Mouse (Mus musculus): ENCODE measurements around the gene Tmem35b. TPM values are rescaled to one million over a fixed set of nuclear protein-coding genes. Genes with fewer than 3 reads are reported as not detected.
A peak's percentile ranks its signal among the peaks of the same experiment; 100 is the strongest.

The Tmem35b gene
- polyA plus RNA-seq, 1 experiment, result 11.4 TPM

GRCm38 (mm10) chr4:127174900-127175278 lies 51.4 kb downstream of the Tmem35b start:
- H3K4me1 ChIP-seq (ENCODE audit: control insufficient read depth, insufficient read depth, low read length), result peaks cover 63% of the 10 kb centered on the region
- WGBS, result 40% methylated on average over 4 of the region's 4 CpGs
- TF ChIP-seq CTCF (IDR thresholded peaks at IDR 0.05; ENCODE audit: borderline replicate concordance, insufficient read depth, low read depth, low read length) (no peak), POLR2A (IDR thresholded peaks at IDR 0.05; ENCODE audit: borderline replicate concordance, insufficient read depth, low read length) (no peak)
- H3K27me3 ChIP-seq (ENCODE audit: control insufficient read depth, insufficient read depth, low read length), result no peaks in the 10 kb centered on the region
- DNase-seq, result peak; percentile 17 to 31
- H3K4me3 ChIP-seq (replicated peaks; ENCODE audit: insufficient read depth, low read depth, low read length), result no peak overlapping the region
- H3K27ac ChIP-seq (ENCODE audit: insufficient read depth, low read length), result no peak overlapping the region

GRCm38 (mm10) chr4:127177961-127178360 lies 54.5 kb downstream of the Tmem35b start:
- Histone ChIP-seq H3K27me3 (ENCODE audit: control insufficient read depth, insufficient read depth, low read length) (no peaks in the 10 kb centered on the region), H3K4me3 (replicated peaks; ENCODE audit: insufficient read depth, low read depth, low read length) (no peak overlapping the region), H3K4me1 (ENCODE audit: control insufficient read depth, insufficient read depth, low read length) (peaks cover 50% of the 10 kb centered on the region), H3K27ac (ENCODE audit: insufficient read depth, low read length) (no peak overlapping the region)
- DNase-seq, result peak in 1 of 2 experiments; percentile 10
- no peak for TF ChIP-seq POLR2A (IDR thresholded peaks at IDR 0.05; ENCODE audit: borderline replicate concordance, insufficient read depth, low read length)
- no peak for TF ChIP-seq CTCF (IDR thresholded peaks at IDR 0.05; ENCODE audit: borderline replicate concordance, insufficient read depth, low read depth, low read length)
- 70% methylated on average over 11 of the region's 11 CpGs for WGBS

GRCm38 (mm10) chr4:127178671-127179070 lies 55.2 kb downstream of the Tmem35b start:
- H3K4me1 ChIP-seq (ENCODE audit: control insufficient read depth, insufficient read depth, low read length), result peaks cover 53% of the 10 kb centered on the region
- DNase-seq, result peak; percentile 6 to 28
- H3K27me3 ChIP-seq (ENCODE audit: control insufficient read depth, insufficient read depth, low read length), result no peaks in the 10 kb centered on the region
- 40% methylated on average over 9 of the region's 9 CpGs for WGBS
- no peak overlapping the region for H3K4me3 ChIP-seq (replicated peaks; ENCODE audit: insufficient read depth, low read depth, low read length)
- no peak for TF ChIP-seq CTCF (IDR thresholded peaks at IDR 0.05; ENCODE audit: borderline replicate concordance, insufficient read depth, low read depth, low read length)
- no peak for TF ChIP-seq POLR2A (IDR thresholded peaks at IDR 0.05; ENCODE audit: borderline replicate concordance, insufficient read depth, low read length)
- H3K27ac ChIP-seq (ENCODE audit: insufficient read depth, low read length), result no peak overlapping the region

Other genes starting within 250 kb of the Tmem35b start
- 25.7 and 27.6 TPM in 2 replicates for gene Zmym4, start 155.6 kb upstream of the Tmem35b start, polyA plus RNA-seq (2012; rRNA removed)
- gene Sfpq, start 102.4 kb upstream of the Tmem35b start, polyA plus RNA-seq (2012; rRNA removed), result 130 and 134 TPM in 2 replicates
- gene Zmym1, start 62.5 kb upstream of the Tmem35b start, polyA plus RNA-seq (2012; rRNA removed), result 9.0 and 10.0 TPM in 2 replicates
- 35.3 and 37.0 TPM in 2 replicates for gene Zmym6, start 46.3 kb upstream of the Tmem35b start, polyA plus RNA-seq (2012; rRNA removed)
- 56.1 and 59.8 TPM in 2 replicates for gene Dlgap3, start 45.5 kb downstream of the Tmem35b start, polyA plus RNA-seq (2012; rRNA removed)
- 95.5 and 106 TPM in 2 replicates for gene Smim12, start 120.1 kb downstream of the Tmem35b start, polyA plus RNA-seq (2012; rRNA removed)
- 7.5 and 8.3 TPM in 2 replicates for gene Gja4, start 190.3 kb downstream of the Tmem35b start, polyA plus RNA-seq (2012; rRNA removed)
- gene Gjb3, start 207.2 kb downstream of the Tmem35b start, polyA plus RNA-seq (2012; rRNA removed), result 0.18 and 0.36 TPM in 2 replicates
- 0.10 TPM in 1 of 2 replicates, not detected in the other for gene Gjb4, start 230.4 kb downstream of the Tmem35b start, polyA plus RNA-seq (2012; rRNA removed)
- gene Gjb5, start 234.5 kb downstream of the Tmem35b start, polyA plus RNA-seq (2012; rRNA removed), result 0.05 and 0.06 TPM in 2 replicates

All from cerebellum, adult 2 months (tissue).